Mouse (Mus musculus) lung, embryonic 16.5 days (tissue): ENCODE data around the gene Atp11c. TPM values are rescaled to one million over a fixed set of nuclear protein-coding genes. Genes with fewer than 3 reads are reported as not detected.
A peak's percentile ranks its signal among the peaks of the same experiment; 100 is the strongest.

Experiments used
- microRNA counts: library from miRNA; unstranded; fragments of <30 nt; microRNA quantifications from one replicate; lab custom pipeline; 2016
- microRNA-seq: library from miRNA; unstranded; fragments of <30 nt; microRNA quantifications from one replicate; pipeline ENCODE4, GENCODE M21; 2016
- polyA plus RNA-seq: library from polyadenylated mRNA; unstranded; fragments of >200 nt; fragmentation: Nextera tagmentation; extraction: Ambion mirVana; gene quantifications from 2 replicates; pipeline ENCODE4 v1.2.1, GENCODE M21; 2015

Gene Atp11c
- polyA plus RNA-seq, 1 experiment from 2014 or later, result 7.9 TPM

MicroRNA genes within 50 kb of the gene (microRNA counts, 519-probe panel; counts per million panel counts)
- microRNA mmu-miR-505 (lab: Ali Mortazavi, UCI), result 1,436 counts per million, percentile 18 among the panel's probes with 10 or more counts

Small RNA genes lying within 50 kb of the gene (microRNA-seq; reads per million reads assigned to microRNA genes)
- 68.5 reads per million, percentile 46 among the genes with 10 or more reads in this experiment for gene Mir505

Other genes starting within 250 kb of the Atp11c start
- not detected in 2 replicates for gene Gm7073, start 53.4 kb downstream of the Atp11c start, polyA plus RNA-seq